Mouse (Mus musculus) G1E (cell line): Measurements from ENCODE around the gene 2010109A12Rik.

Source experiments
- CTCF ChIP-seq: IDR thresholded peaks from 2 replicates; pipeline ENCODE4 v1.5.1; 2012; ENCODE audit warnings: low read depth, low read length, inconsistent platforms, mixed read lengths
- GATA1 ChIP-seq: IDR thresholded peaks from 2 replicates; pipeline ENCODE4 v1.6.1; 2012; ENCODE audit warnings: borderline replicate concordance, low read length, inconsistent platforms, mixed read lengths
- POLR2AphosphoS5 ChIP-seq: IDR thresholded peaks from 2 replicates; pipeline ENCODE4 v1.6.1; 2012; ENCODE audit warnings: low read depth, low read length, inconsistent platforms; ENCODE audit not compliant: insufficient replicate concordance
- TAL1 ChIP-seq: conservative IDR thresholded peaks from 2 replicates; pipeline ENCODE4 v1.6.1; 2012; ENCODE audit warnings: low read depth, low read length, inconsistent platforms, mixed read lengths

DNA sequence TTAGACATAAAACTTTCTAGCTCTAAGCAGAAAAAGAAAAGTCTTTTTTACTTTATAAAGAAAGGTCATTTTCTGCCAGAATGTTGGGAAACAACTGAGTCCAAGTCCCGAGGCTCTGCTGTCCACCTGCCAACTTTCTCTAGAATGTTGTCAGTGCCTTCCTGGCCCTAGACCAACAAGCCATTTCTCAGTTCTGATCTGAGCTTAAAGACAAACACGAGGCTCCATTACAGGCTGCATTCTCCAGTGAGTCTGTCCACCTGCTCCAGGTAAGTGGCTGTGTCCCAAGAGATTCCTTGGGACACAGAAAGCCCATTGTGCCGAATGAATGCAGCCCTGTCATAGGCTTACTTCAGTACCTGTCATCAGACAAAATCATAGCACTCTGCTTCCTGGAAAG, 15.3 kb downstream of the 2010109A12Rik start:
- TF ChIP-seq GATA1 (no peak), TAL1 (no peak), CTCF (no peak), POLR2AphosphoS5 (no peak)
